Mouse (Mus musculus): ENCODE measurements around the gene Lrrk1. TPM values are rescaled to one million over a fixed set of nuclear protein-coding genes. Genes with fewer than 3 reads are reported as not detected.

The Lrrk1 gene
- polyA plus RNA-seq, 1 experiment from 2014 or later: 19.5 TPM

- Histone ChIP-seq H3K9ac (no peak overlapping the region), H3K4me3 (replicated peaks) (no peak overlapping the region), H3K36me3 (no peaks in the 10 kb centered on the region), H3K9me3 (no peaks in the 10 kb centered on the region), H3K4me1 (0 out of 2 replicates have a peak, but pooled peaks cover 3% of the 10 kb centered on the region), H3K27me3 (replicated peaks) (no peaks in the 10 kb centered on the region), H3K27ac (no peak overlapping the region), H3K4me2 (no peak overlapping the region)
- WGBS: 51% methylated on average over 11 of the region's 11 CpGs
- no peak for ATAC-seq (ENCODE audit: insufficient read depth, low FRiP score, low read depth)
Observed at GRCm38 (mm10) chr7:66405541-66405940, 17.4 kb upstream of the Lrrk1 start.

- WGBS: 59% methylated on average over 4 of the region's 4 CpGs
- Histone ChIP-seq H3K4me2 (no peak overlapping the region), H3K27ac (no peak overlapping the region), H3K9ac (no peak overlapping the region), H3K9me3 (no peaks in the 10 kb centered on the region), H3K27me3 (replicated peaks) (no peaks in the 10 kb centered on the region), H3K36me3 (no peaks in the 10 kb centered on the region), H3K4me3 (replicated peaks) (no peak overlapping the region), H3K4me1 (0 out of 2 replicates have a peak, but pooled peaks cover 3% of the 10 kb centered on the region)
- peak; percentile 7; the same call in 1 of the 2 replicates for ATAC-seq (ENCODE audit: insufficient read depth, low FRiP score, low read depth)
Observed at GRCm38 (mm10) chr7:66404802-66405201, 16.7 kb upstream of the Lrrk1 start.

GRCm38 (mm10) chr7:66404141-66404540, 16.0 kb upstream of the Lrrk1 start:
- Histone ChIP-seq H3K4me1 (0 out of 2 replicates have a peak, but pooled peaks cover 3% of the 10 kb centered on the region), H3K36me3 (no peaks in the 10 kb centered on the region), H3K9me3 (no peaks in the 10 kb centered on the region), H3K4me3 (replicated peaks) (no peak overlapping the region), H3K27ac (no peak overlapping the region), H3K4me2 (0 out of 2 replicates have a peak overlapping the region, but pooled peaks have one; percentile 3), H3K9ac (no peak overlapping the region), H3K27me3 (replicated peaks) (no peaks in the 10 kb centered on the region)
- ATAC-seq (ENCODE audit: insufficient read depth, low FRiP score, low read depth): no peak
- 41% methylated on average over 10 of the region's 10 CpGs for WGBS

- Histone ChIP-seq H3K36me3 (no peaks in the 10 kb centered on the region), H3K9ac (no peak overlapping the region), H3K9me3 (no peaks in the 10 kb centered on the region), H3K4me3 (replicated peaks) (no peak overlapping the region), H3K4me1 (0 out of 2 replicates have a peak, but pooled peaks cover 3% of the 10 kb centered on the region), H3K27ac (no peak overlapping the region), H3K4me2 (no peak overlapping the region), H3K27me3 (replicated peaks) (no peaks in the 10 kb centered on the region)
- 85% methylated on average over 5 of the region's 5 CpGs for WGBS
- ATAC-seq (ENCODE audit: insufficient read depth, low FRiP score, low read depth): no peak
Observed at GRCm38 (mm10) chr7:66402876-66403275, 14.7 kb upstream of the Lrrk1 start.

- WGBS: 57% methylated on average over 8 of the region's 8 CpGs
- H3K27ac ChIP-seq: no peak overlapping the region
- H3K4me2 ChIP-seq: no peak overlapping the region
- no peak overlapping the region for H3K9ac ChIP-seq
- no peak for ATAC-seq (ENCODE audit: insufficient read depth, low FRiP score, low read depth)
- H3K27me3 ChIP-seq (replicated peaks): no peaks in the 10 kb centered on the region
- 0 out of 2 replicates have a peak, but pooled peaks cover 3% of the 10 kb centered on the region for H3K4me1 ChIP-seq
- H3K36me3 ChIP-seq: no peaks in the 10 kb centered on the region
- H3K4me3 ChIP-seq (replicated peaks): no peak overlapping the region
- no peaks in the 10 kb centered on the region for H3K9me3 ChIP-seq
Observed at GRCm38 (mm10) chr7:66401605-66402004, 13.5 kb upstream of the Lrrk1 start.

- no peaks in the 10 kb centered on the region for H3K4me1 ChIP-seq
- ATAC-seq (ENCODE audit: insufficient read depth, low FRiP score, low read depth): no peak
- WGBS: 58% methylated on average over 3 of the region's 3 CpGs
- H3K9ac ChIP-seq: no peak overlapping the region
- no peaks in the 10 kb centered on the region for H3K36me3 ChIP-seq
- no peak overlapping the region for H3K4me2 ChIP-seq
- no peaks in the 10 kb centered on the region for H3K27me3 ChIP-seq (replicated peaks)
- no peaks in the 10 kb centered on the region for H3K9me3 ChIP-seq
- no peak overlapping the region for H3K4me3 ChIP-seq (replicated peaks)
- H3K27ac ChIP-seq: no peak overlapping the region
Observed at GRCm38 (mm10) chr7:66397288-66397687, 9.1 kb upstream of the Lrrk1 start.

- H3K4me1 ChIP-seq: peaks cover 13% of the 10 kb centered on the region
- peak overlapping the region; percentile 55; the same call in 1 of the 2 replicates for H3K27ac ChIP-seq
- H3K36me3 ChIP-seq: no peaks in the 10 kb centered on the region
- peak; percentile 77 for ATAC-seq (ENCODE audit: insufficient read depth, low FRiP score, low read depth)
- peak overlapping the region; percentile 91 for H3K4me2 ChIP-seq
- H3K9ac ChIP-seq: peak overlapping the region; percentile 55; the same call in 1 of the 2 replicates
- H3K4me3 ChIP-seq (replicated peaks): peak overlapping the region; percentile 79
- WGBS: 10% methylated on average over 28 of the region's 28 CpGs
- no peaks in the 10 kb centered on the region for H3K9me3 ChIP-seq
- H3K27me3 ChIP-seq (replicated peaks): no peaks in the 10 kb centered on the region
Observed at GRCm38 (mm10) chr7:66388621-66389532, 727 bp upstream of the Lrrk1 start.

GRCm38 (mm10) chr7:66387419-66387812, 734 bp downstream of the Lrrk1 start:
- H3K4me3 ChIP-seq (replicated peaks): peak overlapping the region; percentile 79
- H3K27ac ChIP-seq: peak overlapping the region; percentile 55
- H3K27me3 ChIP-seq (replicated peaks): no peaks in the 10 kb centered on the region
- WGBS: 3% methylated on average over 13 of the region's 13 CpGs
- ATAC-seq (ENCODE audit: insufficient read depth, low FRiP score, low read depth): no peak
- H3K36me3 ChIP-seq: no peaks in the 10 kb centered on the region
- H3K4me2 ChIP-seq: peak overlapping the region; percentile 91
- H3K4me1 ChIP-seq: peaks cover 13% of the 10 kb centered on the region
- peak overlapping the region; percentile 55 for H3K9ac ChIP-seq
- no peaks in the 10 kb centered on the region for H3K9me3 ChIP-seq

GRCm38 (mm10) chr7:66386411-66386810, 1.7 kb downstream of the Lrrk1 start:
- Histone ChIP-seq H3K27me3 (replicated peaks) (no peaks in the 10 kb centered on the region), H3K4me1 (peaks cover 13% of the 10 kb centered on the region), H3K36me3 (no peaks in the 10 kb centered on the region), H3K27ac (no peak overlapping the region), H3K4me2 (no peak overlapping the region), H3K9ac (no peak overlapping the region), H3K4me3 (replicated peaks) (no peak overlapping the region), H3K9me3 (no peaks in the 10 kb centered on the region)
- WGBS: 89% methylated on average over 6 of the region's 6 CpGs
- no peak for ATAC-seq (ENCODE audit: insufficient read depth, low FRiP score, low read depth)

GRCm38 (mm10) chr7:66385826-66386225, 2.3 kb downstream of the Lrrk1 start:
- no peak overlapping the region for H3K9ac ChIP-seq
- WGBS: 92% methylated on average over 9 of the region's 12 CpGs
- no peaks in the 10 kb centered on the region for H3K36me3 ChIP-seq
- no peak overlapping the region for H3K4me3 ChIP-seq (replicated peaks)
- peaks cover 13% of the 10 kb centered on the region for H3K4me1 ChIP-seq
- H3K4me2 ChIP-seq: no peak overlapping the region
- no peak for ATAC-seq (ENCODE audit: insufficient read depth, low FRiP score, low read depth)
- no peak overlapping the region for H3K27ac ChIP-seq
- no peaks in the 10 kb centered on the region for H3K9me3 ChIP-seq
- H3K27me3 ChIP-seq (replicated peaks): no peaks in the 10 kb centered on the region

GRCm38 (mm10) chr7:66384891-66385290, 3.3 kb downstream of the Lrrk1 start:
- no peaks in the 10 kb centered on the region for H3K36me3 ChIP-seq
- H3K4me1 ChIP-seq: peaks cover 13% of the 10 kb centered on the region
- H3K4me2 ChIP-seq: no peak overlapping the region
- no peak overlapping the region for H3K9ac ChIP-seq
- WGBS: 88% methylated on average over 8 of the region's 8 CpGs
- H3K27me3 ChIP-seq (replicated peaks): no peaks in the 10 kb centered on the region
- ATAC-seq (ENCODE audit: insufficient read depth, low FRiP score, low read depth): no peak
- no peaks in the 10 kb centered on the region for H3K9me3 ChIP-seq
- no peak overlapping the region for H3K27ac ChIP-seq
- H3K4me3 ChIP-seq (replicated peaks): no peak overlapping the region

GRCm38 (mm10) chr7:66384213-66384612, 3.9 kb downstream of the Lrrk1 start:
- Histone ChIP-seq H3K4me2 (no peak overlapping the region), H3K27me3 (replicated peaks) (no peaks in the 10 kb centered on the region), H3K4me3 (replicated peaks) (no peak overlapping the region), H3K9me3 (no peaks in the 10 kb centered on the region), H3K36me3 (no peaks in the 10 kb centered on the region), H3K4me1 (peaks cover 13% of the 10 kb centered on the region), H3K27ac (no peak overlapping the region), H3K9ac (no peak overlapping the region)
- WGBS: 53% methylated on average over 5 of the region's 5 CpGs
- no peak for ATAC-seq (ENCODE audit: insufficient read depth, low FRiP score, low read depth)

Data from stomach, embryonic 15.5 days (tissue).